Mouse (Mus musculus) brown adipose tissue, adult 24 weeks (tissue): ENCODE results near the gene Fyn. TPM values are rescaled to one million over a fixed set of nuclear protein-coding genes. Genes with fewer than 3 reads are reported as not detected.

ENCODE experiments used
- H3K27ac ChIP-seq: fragments of 200-500 bp; replicated peaks from 2 replicates; pipeline ENCODE4 v1.5.1; 2012; ENCODE audit warnings: low read depth, mild to moderate bottlenecking, low read length
- H3K4me1 ChIP-seq: fragments of 200-500 bp; 2 replicates; pipeline ENCODE4 v1.6.1; 2012; ENCODE audit warnings: low read length, mixed read lengths; ENCODE audit not compliant: control insufficient read depth, insufficient read depth, insufficient read length
- H3K4me3 ChIP-seq: fragments of 200-500 bp; 2 replicates; pipeline ENCODE4 v1.5.1; 2012; ENCODE audit warnings: low read depth, mild to moderate bottlenecking, low read length, moderate library complexity; ENCODE audit not compliant: insufficient read depth
- polyA plus RNA-seq: library from polyadenylated mRNA; stranded (reverse); fragments of >200 nt; gene quantifications from 2 replicates; pipeline ENCODE4 v1.2.4, GENCODE M21; 2012; ENCODE audit not compliant: missing spikeins, insufficient read depth, insufficient read length

Fyn gene
- polyA plus RNA-seq, 1 experiment, result 7.6 TPM

- Histone ChIP-seq H3K27ac (0 out of 2 replicates have a peak overlapping the region, but pooled peaks have one; percentile 28), H3K4me1 (peaks cover 24% of the 10 kb centered on the region)
These were observed 44.4 kb downstream of the Fyn start for GRCm38 (mm10) chr10:39412826-39413620.

GRCm38 (mm10) chr10:39414068-39414467 lies 45.4 kb downstream of the Fyn start:
- peaks cover 28% of the 10 kb centered on the region for H3K4me1 ChIP-seq
- no peak overlapping the region for H3K27ac ChIP-seq
- H3K4me3 ChIP-seq, result no peak overlapping the region

More at GRCm38 (mm10) chr10:39412826-39413620, 44.4 kb downstream of the Fyn start:
- no peak overlapping the region for H3K4me3 ChIP-seq

- Histone ChIP-seq H3K27ac (no peak overlapping the region), H3K4me3 (no peak overlapping the region), H3K4me1 (peaks cover 25% of the 10 kb centered on the region)
These were observed 46.9 kb downstream of the Fyn start for GRCm38 (mm10) chr10:39415586-39415985.

GRCm38 (mm10) chr10:39417611-39418010 lies 49.0 kb downstream of the Fyn start:
- H3K4me1 ChIP-seq, result peaks cover 25% of the 10 kb centered on the region
- H3K4me3 ChIP-seq, result no peak overlapping the region
- peak overlapping the region; percentile 29 for H3K27ac ChIP-seq

- Histone ChIP-seq H3K27ac (peak overlapping the region; percentile 64), H3K4me1 (peaks cover 24% of the 10 kb centered on the region)
These were observed 49.7 kb downstream of the Fyn start for GRCm38 (mm10) chr10:39418395-39418794.

GRCm38 (mm10) chr10:39420842-39421617 lies 52.4 kb downstream of the Fyn start:
- Histone ChIP-seq H3K4me3 (no peak overlapping the region), H3K4me1 (peaks cover 24% of the 10 kb centered on the region), H3K27ac (peak overlapping the region; percentile 67)

More at GRCm38 (mm10) chr10:39418395-39418794, 49.7 kb downstream of the Fyn start:
- H3K4me3 ChIP-seq, result no peak overlapping the region

- Histone ChIP-seq H3K4me3 (no peak overlapping the region), H3K27ac (no peak overlapping the region), H3K4me1 (peaks cover 19% of the 10 kb centered on the region)
These were observed 53.1 kb downstream of the Fyn start for GRCm38 (mm10) chr10:39421772-39422171.

GRCm38 (mm10) chr10:39424643-39425042 lies 56.0 kb downstream of the Fyn start:
- Histone ChIP-seq H3K4me3 (no peak overlapping the region), H3K27ac (no peak overlapping the region), H3K4me1 (peaks cover 9% of the 10 kb centered on the region)

GRCm38 (mm10) chr10:39426033-39426432 lies 57.4 kb downstream of the Fyn start:
- Histone ChIP-seq H3K4me1 (peaks cover 3% of the 10 kb centered on the region), H3K27ac (no peak overlapping the region), H3K4me3 (no peak overlapping the region)

GRCm38 (mm10) chr10:39426833-39427490 lies 58.3 kb downstream of the Fyn start:
- Histone ChIP-seq H3K27ac (no peak overlapping the region), H3K4me3 (no peak overlapping the region), H3K4me1 (no peaks in the 10 kb centered on the region; the same call in 1 of the 2 replicates)

- H3K4me3 ChIP-seq, result no peak overlapping the region
- no peak overlapping the region for H3K27ac ChIP-seq
- no peaks in the 10 kb centered on the region for H3K4me1 ChIP-seq
These were observed 61.0 kb downstream of the Fyn start for GRCm38 (mm10) chr10:39429661-39430060.

- Histone ChIP-seq H3K4me1 (no peaks in the 10 kb centered on the region), H3K4me3 (no peak overlapping the region)
These were observed 61.6 kb downstream of the Fyn start for GRCm38 (mm10) chr10:39430074-39430764.

GRCm38 (mm10) chr10:39431265-39431664 lies 62.6 kb downstream of the Fyn start:
- H3K4me1 ChIP-seq, result no peaks in the 10 kb centered on the region
- H3K27ac ChIP-seq, result no peak overlapping the region

More at GRCm38 (mm10) chr10:39430074-39430764, 61.6 kb downstream of the Fyn start:
- H3K27ac ChIP-seq, result no peak overlapping the region

GRCm38 (mm10) chr10:39432648-39433568 lies 64.3 kb downstream of the Fyn start:
- Histone ChIP-seq H3K27ac (no peak overlapping the region), H3K4me1 (no peaks in the 10 kb centered on the region), H3K4me3 (no peak overlapping the region)

More at GRCm38 (mm10) chr10:39431265-39431664, 62.6 kb downstream of the Fyn start:
- no peak overlapping the region for H3K4me3 ChIP-seq
